8 mouse cellular contexts compared by ENCODE assay signal in the genomic region with DNA sequence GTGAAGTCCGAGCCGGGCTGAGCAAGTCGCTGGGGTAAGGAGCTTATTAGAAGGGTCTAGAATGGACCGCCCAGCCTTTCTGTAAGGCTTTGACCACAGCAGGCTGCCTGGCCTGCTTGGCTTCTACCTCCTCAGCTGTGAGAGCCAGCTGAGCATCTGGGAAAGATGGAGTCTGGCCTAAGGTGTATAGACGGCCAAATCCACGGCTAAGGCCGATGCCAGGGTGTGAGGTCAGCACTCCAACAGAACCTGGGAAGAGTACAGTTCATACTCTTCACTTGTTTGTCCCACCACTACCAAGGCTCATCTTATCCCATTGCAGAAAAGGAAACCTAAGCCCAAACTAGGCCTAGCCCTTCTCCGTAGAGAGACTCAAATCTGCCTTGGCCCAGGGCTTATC. TPM values are rescaled to one million over a fixed set of nuclear protein-coding genes. Genes with fewer than 3 reads are reported as not detected.
DNase-seq lines count a peak whose midpoint lies in the region; ATAC-seq and TF ChIP-seq lines count a peak whose summit lies in the region.

No protein-coding gene starts in this region.

- peak overlapping the region; percentile 97 for H3K9ac ChIP-seq in hindbrain, embryonic 13.5 days
- H3K9ac ChIP-seq in midbrain, embryonic 15.5 days, result peak overlapping the region; percentile 84

- peak overlapping the region; percentile 49; the same call in 1 of the 2 replicates for H3K4me3 ChIP-seq in kidney, adult 2 months (ENCODE audit: insufficient read depth, low read depth, low read length)
- H3K4me3 ChIP-seq in hindbrain, embryonic 13.5 days, result peak overlapping the region; percentile 70
- peak overlapping the region; percentile 58 for H3K4me3 ChIP-seq in midbrain, embryonic 15.5 days

- no peak for TF ChIP-seq CTCF in kidney, adult 2 months (conservative IDR thresholded peaks at IDR 0.05; ENCODE audit: insufficient read depth, insufficient read length, low read depth, low read length)

- no peaks in the 10 kb centered on the region for H3K27me3 ChIP-seq in kidney, adult 2 months (replicated peaks; ENCODE audit: control insufficient read depth, insufficient read depth, low read length)
- no peaks in the 10 kb centered on the region for H3K27me3 ChIP-seq in hindbrain, embryonic 13.5 days
- no peaks in the 10 kb centered on the region for H3K27me3 ChIP-seq in midbrain, embryonic 15.5 days (replicated peaks)

- H3K27ac ChIP-seq in kidney, adult 2 months (ENCODE audit: insufficient read depth, low read depth, low read length), result no peak overlapping the region
- H3K27ac ChIP-seq in hindbrain, embryonic 13.5 days, result peak overlapping the region; percentile 97
- peak overlapping the region; percentile 93 for H3K27ac ChIP-seq in midbrain, embryonic 15.5 days

- 73% methylated on average over 8 of the region's 8 CpGs for WGBS in kidney, adult 2 months
- 66% methylated on average over 8 of the region's 8 CpGs for WGBS in hindbrain, embryonic 13.5 days
- whole genome bisulfite sequencing in midbrain, embryonic 15.5 days, result 57% methylated on average over 8 of the region's 8 CpGs

- no peaks in the 10 kb centered on the region for H3K9me3 ChIP-seq in hindbrain, embryonic 13.5 days
- no peaks in the 10 kb centered on the region for H3K9me3 ChIP-seq in midbrain, embryonic 15.5 days

- H3K4me1 ChIP-seq in kidney, adult 2 months (ENCODE audit: control insufficient read depth, insufficient read depth, low read length), result no peaks in the 10 kb centered on the region
- peaks cover 88% of the 10 kb centered on the region for H3K4me1 ChIP-seq in hindbrain, embryonic 13.5 days (replicated peaks)
- peaks cover 66% of the 10 kb centered on the region for H3K4me1 ChIP-seq in midbrain, embryonic 15.5 days

- no peak for ATAC-seq in hindbrain, embryonic 13.5 days (ENCODE audit: low FRiP score)
- ATAC-seq in midbrain, embryonic 15.5 days (replicated peaks), result no peak

- no peaks in the 10 kb centered on the region for H3K36me3 ChIP-seq in kidney, adult 2 months (ENCODE audit: control insufficient read depth, insufficient read depth, low read length)
- H3K36me3 ChIP-seq in hindbrain, embryonic 13.5 days, result no peaks in the 10 kb centered on the region
- H3K36me3 ChIP-seq in midbrain, embryonic 15.5 days (replicated peaks), result no peaks in the 10 kb centered on the region

- no peak for TF ChIP-seq POLR2A in kidney, adult 2 months (IDR thresholded peaks at IDR 0.05; ENCODE audit: low read depth, low read length)

- H3K4me2 ChIP-seq in hindbrain, embryonic 13.5 days, result peak overlapping the region; percentile 79
- peak overlapping the region; percentile 81 for H3K4me2 ChIP-seq in midbrain, embryonic 15.5 days

- no peak for DNase-seq in kidney, adult 2 months
- no peak for DNase-seq in kidney, postnatal 36 days
- DNase-seq in cerebellum, postnatal 25 days, result peak; percentile 73
- DNase-seq in layer of hippocampus, postnatal 36 days, result no peak
- DNase-seq in spleen, adult 12 weeks (ENCODE audit: low spot score), result no peak
- no peak for DNase-seq in thymus, adult 18-20 months

RNA-seq across cellular contexts. Expression of gene Coro2b, which starts 1.3 kb away (rescaled TPM):
- 9.8 and 11.0 TPM in 2 replicates for polyA plus RNA-seq in kidney, adult 2 months (2012; rRNA removed)
- 34.3 and 39.0 TPM in 2 replicates for polyA plus RNA-seq in hindbrain, embryonic 13.5 days (2015; fragmentation: Nextera tagmentation; extraction: Ambion mirVana)
- polyA plus RNA-seq in midbrain, embryonic 15.5 days (2015; fragmentation: Nextera tagmentation; extraction: Ambion mirVana), result 34.7 and 35.1 TPM in 2 replicates
- total RNA-seq in layer of hippocampus, postnatal 36 days (2021), result 100 to 1,000 TPM; 238 TPM

Comparison
In these comparisons a context has a peak if more than half of its experiments do, and no peak if none do; other contexts are left out.
1. DNase-seq: peak in cerebellum, postnatal 25 days (2 of 2); none in kidney, adult 2 months (single experiment), kidney, postnatal 36 days (0 of 2), layer of hippocampus, postnatal 36 days (0 of 2), spleen, adult 12 weeks (single experiment) and thymus, adult 18-20 months (0 of 2).
2. Peak in every context shown above with its lines, with median percentiles within 50 percentile points of each other: H3K4me3 ChIP-seq.